Mouse (Mus musculus) spleen, adult 2 months (tissue): ENCODE data around the gene Ccr2.

Experiments
- CTCF ChIP-seq: fragments of 200-500 bp; IDR thresholded peaks from 2 replicates; pipeline ENCODE4 v1.5.1; 2011; ENCODE audit warnings: mild to moderate bottlenecking, inconsistent platforms; ENCODE audit not compliant: insufficient read depth, insufficient read length, insufficient replicate concordance; ENCODE audit errors: extremely low read depth
- POLR2A ChIP-seq: fragments of 200-500 bp; IDR thresholded peaks from 2 replicates; pipeline ENCODE4 v1.6.1; 2011; ENCODE audit warnings: low read depth, low read length, inconsistent platforms

DNA sequence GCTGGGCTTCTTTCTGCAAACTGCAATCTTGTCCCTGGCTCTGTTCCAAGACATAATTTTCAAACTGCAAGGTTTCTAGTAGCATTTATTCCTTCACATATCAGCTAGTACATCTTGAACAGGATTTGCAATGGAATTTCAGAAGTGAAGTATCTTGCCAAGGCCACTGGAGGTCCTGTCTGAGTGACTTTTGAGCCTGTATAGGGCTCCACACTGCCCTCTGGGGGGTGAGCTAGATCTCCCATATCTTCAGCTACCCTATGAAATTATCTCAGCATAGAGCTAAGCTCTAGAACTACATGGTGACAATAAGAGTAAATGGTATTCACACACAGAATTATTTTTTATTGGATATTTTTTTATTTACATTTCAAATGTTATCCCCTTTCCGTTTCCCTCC is 16.7 kb downstream of the Ccr2 start:
- TF ChIP-seq CTCF (peak; percentile 75; the same call in 1 of the 2 replicates), POLR2A (no peak)
